11 mouse cellular contexts compared by ENCODE assay signal in the genomic region with DNA sequence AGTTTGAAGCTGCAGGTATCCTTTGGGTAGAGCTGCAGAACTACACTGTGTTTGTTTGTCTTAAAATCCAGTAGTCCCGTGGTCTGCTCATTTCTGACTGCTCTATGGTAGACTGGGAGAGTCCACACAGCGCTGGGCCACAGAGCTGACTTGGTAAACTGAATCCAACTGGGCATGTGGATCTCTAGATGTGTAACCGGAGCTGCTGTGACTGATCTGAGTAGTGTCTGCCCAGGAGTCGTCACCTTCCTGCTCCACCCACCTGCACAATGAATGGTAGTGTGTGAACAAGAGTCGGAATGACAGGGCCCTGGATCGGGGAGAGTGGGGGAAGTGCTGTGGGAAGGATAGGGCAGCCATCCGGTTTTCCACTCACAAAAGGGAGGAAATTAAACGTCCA.
DNase-seq lines count a peak whose midpoint lies in the region; ATAC-seq and TF ChIP-seq lines count a peak whose summit lies in the region.
"Had no signal": no experiment of that assay in that cellular context is flagged by ENCODE, and none has a peak within 500 bp of the region (broad histone marks: within the 10 kb centered on the region; RNA-seq: fewer than 3 reads in every experiment).

No protein-coding gene starts in this region.

- TF ChIP-seq CTCF in kidney, postnatal 0 days (IDR thresholded peaks at IDR 0.05; ENCODE audit: low read depth): no peak
- no peak for TF ChIP-seq CTCF in E14TG2a.4 (conservative IDR thresholded peaks at IDR 0.05; ENCODE audit: low read length)

- no peaks in the 10 kb centered on the region for H3K9me3 ChIP-seq in kidney, postnatal 0 days (replicated peaks; ENCODE audit: low read length)
- peaks cover 7% of the 10 kb centered on the region; the same call in 1 of the 2 replicates for H3K9me3 ChIP-seq in E14TG2a.4 (ENCODE audit: low read length)
- no peaks in the 10 kb centered on the region for H3K9me3 ChIP-seq in forebrain, embryonic 15.5 days

- ATAC-seq in kidney, postnatal 0 days (replicated peaks; ENCODE audit: low FRiP score, low read depth): no peak; the same call in 1 of the 2 replicates
- ATAC-seq in forebrain, embryonic 15.5 days (replicated peaks): peak; percentile 63

- H3K27ac ChIP-seq in kidney, postnatal 0 days: no peak overlapping the region
- H3K27ac ChIP-seq in forebrain, embryonic 15.5 days (replicated peaks): no peak overlapping the region; the same call in 1 of the 2 replicates
- H3K27ac ChIP-seq: hindbrain, embryonic 14.5 days had no signal

- WGBS in kidney, postnatal 0 days: 20% methylated on average over 8 of the region's 8 CpGs
- WGBS in forebrain, embryonic 15.5 days: 35% methylated on average over 8 of the region's 8 CpGs

- no peak overlapping the region for H3K9ac ChIP-seq in kidney, postnatal 0 days (ENCODE audit: low read depth, low read length)
- no peak overlapping the region for H3K9ac ChIP-seq in forebrain, embryonic 15.5 days (replicated peaks)
- H3K9ac ChIP-seq: hindbrain, embryonic 14.5 days had no signal

- H3K27me3 ChIP-seq in kidney, postnatal 0 days (ENCODE audit: insufficient read depth, low read length): no peaks in the 10 kb centered on the region
- H3K27me3 ChIP-seq in E14TG2a.4 (ENCODE audit: insufficient read depth, low read length): no peaks in the 10 kb centered on the region
- H3K27me3 ChIP-seq in forebrain, embryonic 15.5 days: no peaks in the 10 kb centered on the region
- H3K27me3 ChIP-seq: CH12.LX had no signal

- peak; percentile 7 for DNase-seq in kidney, postnatal 0 days (ENCODE audit: low spot score)
- DNase-seq in kidney, adult 8-10 months: no peak
- peak; percentile 85 for DNase-seq in ZHBTc4 (ENCODE audit: low read depth, low spot score)
- DNase-seq in neural tube, embryonic 10.5 days (ENCODE audit: extremely low spot score, low spot score): no peak
- DNase-seq in testis, postnatal 14 days (ENCODE audit: low spot score): no peak
- DNase-seq in ovary, adult 18-20 months (ENCODE audit: low spot score): no peak
- DNase-seq: cerebellum, adult 9-11 months had no signal

- 0 out of 2 replicates have a peak, but pooled peaks cover 5% of the 10 kb centered on the region for H3K4me1 ChIP-seq in kidney, postnatal 0 days (replicated peaks; ENCODE audit: insufficient read depth, low read length)
- peaks cover 74% of the 10 kb centered on the region for H3K4me1 ChIP-seq in E14TG2a.4 (replicated peaks; ENCODE audit: low read depth, low read length)
- H3K4me1 ChIP-seq in forebrain, embryonic 15.5 days: peaks cover 6% of the 10 kb centered on the region; the same call in 1 of the 2 replicates

- H3K4me3 ChIP-seq in kidney, postnatal 0 days (replicated peaks; ENCODE audit: low read depth, low read length): no peak overlapping the region
- 0 out of 2 replicates have a peak overlapping the region, but pooled peaks have one; percentile 11 for H3K4me3 ChIP-seq in E14TG2a.4 (replicated peaks; ENCODE audit: low read length)
- H3K4me3 ChIP-seq in forebrain, embryonic 15.5 days: no peak overlapping the region

- H3K36me3 ChIP-seq in kidney, postnatal 0 days (ENCODE audit: insufficient read depth, low read length): no peaks in the 10 kb centered on the region
- no peaks in the 10 kb centered on the region for H3K36me3 ChIP-seq in E14TG2a.4 (ENCODE audit: insufficient read depth, low read length)
- no peaks in the 10 kb centered on the region for H3K36me3 ChIP-seq in forebrain, embryonic 15.5 days

- H3K4me2 ChIP-seq in kidney, postnatal 0 days (ENCODE audit: low read length): no peak overlapping the region
- H3K4me2 ChIP-seq in forebrain, embryonic 15.5 days (replicated peaks): no peak overlapping the region
- H3K4me2 ChIP-seq: hindbrain, embryonic 14.5 days had no signal

Comparison
In these comparisons a context has a peak if more than half of its experiments do, and no peak if none do; other contexts are left out.
1. DNase-seq: peak in kidney, postnatal 0 days (single experiment) and ZHBTc4 (single experiment); none in kidney, adult 8-10 months (0 of 2), neural tube, embryonic 10.5 days (single experiment), testis, postnatal 14 days (single experiment) and ovary, adult 18-20 months (single experiment).